Mouse (Mus musculus) midbrain, postnatal 0 days (tissue): ENCODE measurements around the gene Acer2. TPM values are rescaled to one million over a fixed set of nuclear protein-coding genes. Genes with fewer than 3 reads are reported as not detected.

Source experiments
- ATAC-seq: fragments of 200-750 bp; cut with Nextera tagmentation; 2 replicates; pipeline ENCODE4 v1.8.0; 2017; ENCODE audit warnings: moderate number of reproducible peaks, mild to moderate bottlenecking, moderate TSS enrichment, moderate library complexity; ENCODE audit not compliant: low FRiP score
- DNase-seq: peaks from one replicate; pipeline ENCODE4 v3.0.0-alpha.2; 2015; ENCODE audit warnings: low spot score
- H3K27ac ChIP-seq: fragments of 300-500 bp; sonication (generic); 2 replicates; pipeline ENCODE4 v1.5.1; 2014; ENCODE audit warnings: low read depth, mild to moderate bottlenecking, low read length, mixed read lengths
- H3K27me3 ChIP-seq: fragments of 300-500 bp; sonication (generic); 2 replicates; pipeline ENCODE4 v1.6.1; 2014; ENCODE audit warnings: low read length, control low read depth, mixed read lengths; ENCODE audit not compliant: insufficient read depth
- H3K36me3 ChIP-seq: fragments of 300-500 bp; sonication (generic); 2 replicates; pipeline ENCODE4 v1.6.1; 2014; ENCODE audit warnings: low read length, control low read depth, mixed read lengths; ENCODE audit not compliant: insufficient read depth
- H3K4me1 ChIP-seq: fragments of 300-500 bp; sonication (generic); 2 replicates; pipeline ENCODE4 v1.6.1; 2014; ENCODE audit warnings: mild to moderate bottlenecking, control low read depth, antibody characterized with exemption, low read length, mixed read lengths; ENCODE audit not compliant: insufficient read depth
- H3K4me2 ChIP-seq: fragments of 300-500 bp; sonication (generic); 2 replicates; pipeline ENCODE4 v1.6.1; 2014; ENCODE audit warnings: low read depth, mild to moderate bottlenecking, low read length, mixed read lengths; ENCODE audit not compliant: poor library complexity, severe bottlenecking
- H3K4me3 ChIP-seq: fragments of 300-500 bp; sonication (generic); 2 replicates; pipeline ENCODE4 v1.5.1; 2014; ENCODE audit warnings: low read depth, mild to moderate bottlenecking, low read length, moderate library complexity
- H3K9ac ChIP-seq: fragments of 300-500 bp; sonication (generic); replicated peaks from 2 replicates; pipeline ENCODE4 v1.6.1; 2014; ENCODE audit warnings: mild to moderate bottlenecking, low read length, moderate library complexity, mixed read lengths; ENCODE audit not compliant: poor library complexity, severe bottlenecking
- H3K9me3 ChIP-seq: fragments of 300-500 bp; sonication (generic); 2 replicates; pipeline ENCODE4 v1.6.1; 2016; ENCODE audit warnings: low read length, control low read depth
- CTCF ChIP-seq: IDR thresholded peaks from 2 replicates; pipeline ENCODE4 v1.5.1; 2016; ENCODE audit warnings: antibody characterized with exemption, mild to moderate bottlenecking
- WGBS: fragments of 180-500 bp; shearing (Covaris S2); extraction: QIAGEN DNeasy Blood & Tissue Kit; methylation state at CpG from one replicate; pipeline ENCODE4 v1.1.7; 2014; 5-methylcytosine and 5-hydroxymethylcytosine counted together
- polyA plus RNA-seq: library from polyadenylated mRNA; unstranded; fragments of >200 nt; fragmentation: Nextera tagmentation; extraction: Ambion mirVana; gene quantifications from 2 replicates; pipeline ENCODE4 v1.2.1, GENCODE M21; 2015
- total RNA-seq: library from RNA; depleted of rRNA; stranded (reverse); fragments of >200 nt; gene quantifications from 2 replicates; pipeline ENCODE4 v1.2.3, GENCODE M21; 2014

Acer2 gene
- total and polyA plus RNA-seq, 2 experiments from 2014 or later, result 10.2 to 14.0 TPM

GRCm38 (mm10) chr4:86930636-86931456, 56.6 kb downstream of the Acer2 start:
- H3K4me2 ChIP-seq, result peak overlapping the region; percentile 48
- ATAC-seq (peak; percentile 85), DNase-seq (peak; percentile 83)
- peak overlapping the region; percentile 42 for H3K9ac ChIP-seq
- H3K9me3 ChIP-seq, result no peaks in the 10 kb centered on the region
- 7% methylated on average over 33 of the region's 33 CpGs for WGBS
- H3K27ac ChIP-seq, result peak overlapping the region; percentile 33
- H3K36me3 ChIP-seq, result no peaks in the 10 kb centered on the region
- peak overlapping the region; percentile 44 for H3K4me3 ChIP-seq
- peak; percentile 42 for TF ChIP-seq CTCF
- H3K27me3 ChIP-seq, result no peaks in the 10 kb centered on the region
- H3K4me1 ChIP-seq, result no peaks in the 10 kb centered on the region

DNA sequence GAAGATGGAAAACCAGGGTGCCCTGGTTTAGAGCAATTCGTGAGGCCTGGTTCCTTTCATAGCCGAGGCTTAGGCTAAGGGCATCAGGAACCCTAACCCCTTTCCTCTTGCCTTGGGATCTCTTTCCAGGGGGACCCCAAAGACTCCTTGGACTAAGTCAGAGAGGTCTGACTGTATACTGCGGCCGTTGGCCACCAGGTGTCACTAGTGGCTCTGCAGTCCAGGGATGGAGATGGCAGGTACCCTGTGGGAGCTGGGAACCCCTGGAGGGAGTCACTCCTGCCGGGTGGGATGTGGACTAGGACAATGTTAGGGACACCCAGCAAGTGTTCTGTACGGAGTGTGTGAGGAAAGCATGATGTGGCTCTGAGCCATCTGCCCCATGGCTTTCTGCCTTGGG, 58.8 kb downstream of the Acer2 start:
- no peak for ATAC-seq
- no peak for DNase-seq
- Histone ChIP-seq H3K9me3 (no peaks in the 10 kb centered on the region), H3K4me2 (no peak overlapping the region), H3K27ac (no peak overlapping the region), H3K27me3 (no peaks in the 10 kb centered on the region), H3K4me3 (no peak overlapping the region), H3K9ac (no peak overlapping the region), H3K36me3 (no peaks in the 10 kb centered on the region), H3K4me1 (no peaks in the 10 kb centered on the region)
- TF ChIP-seq CTCF, result peak; percentile 45
- WGBS, result 83% methylated on average over 6 of the region's 6 CpGs

GRCm38 (mm10) chr4:86936217-86936616, 62.0 kb downstream of the Acer2 start:
- no peaks in the 10 kb centered on the region for H3K4me1 ChIP-seq
- H3K27me3 ChIP-seq, result no peaks in the 10 kb centered on the region
- H3K9ac ChIP-seq, result no peak overlapping the region
- H3K27ac ChIP-seq, result no peak overlapping the region
- no peaks in the 10 kb centered on the region for H3K9me3 ChIP-seq
- ATAC-seq (no peak), DNase-seq (no peak)
- H3K4me2 ChIP-seq, result no peak overlapping the region
- no peak for TF ChIP-seq CTCF
- no peaks in the 10 kb centered on the region for H3K36me3 ChIP-seq
- 95% methylated on average over 9 of the region's 9 CpGs for WGBS
- H3K4me3 ChIP-seq, result no peak overlapping the region

GRCm38 (mm10) chr4:86936706-86937105, 62.5 kb downstream of the Acer2 start:
- no peaks in the 10 kb centered on the region for H3K27me3 ChIP-seq
- H3K36me3 ChIP-seq, result no peaks in the 10 kb centered on the region
- H3K4me3 ChIP-seq, result no peak overlapping the region
- H3K4me1 ChIP-seq, result no peaks in the 10 kb centered on the region
- 48% methylated on average over 3 of the region's 3 CpGs for WGBS
- H3K9ac ChIP-seq, result no peak overlapping the region
- H3K9me3 ChIP-seq, result no peaks in the 10 kb centered on the region
- H3K27ac ChIP-seq, result no peak overlapping the region
- H3K4me2 ChIP-seq, result no peak overlapping the region
- DNase-seq (no peak), ATAC-seq (no peak)
- TF ChIP-seq CTCF, result no peak

- no peaks in the 10 kb centered on the region for H3K4me1 ChIP-seq
- no peak overlapping the region for H3K27ac ChIP-seq
- no peaks in the 10 kb centered on the region for H3K9me3 ChIP-seq
- no peak for ATAC-seq
- no peaks in the 10 kb centered on the region for H3K36me3 ChIP-seq
- no peak for DNase-seq
- TF ChIP-seq CTCF, result no peak
- H3K4me3 ChIP-seq, result no peak overlapping the region
- no peak overlapping the region for H3K4me2 ChIP-seq
- no peak overlapping the region for H3K9ac ChIP-seq
- no peaks in the 10 kb centered on the region for H3K27me3 ChIP-seq
- 78% methylated on average over 6 of the region's 6 CpGs for WGBS
These were observed 68.5 kb downstream of the Acer2 start for GRCm38 (mm10) chr4:86942656-86943055.

GRCm38 (mm10) chr4:86943296-86943695, 69.1 kb downstream of the Acer2 start:
- Histone ChIP-seq H3K4me3 (no peak overlapping the region), H3K4me1 (no peaks in the 10 kb centered on the region), H3K4me2 (no peak overlapping the region), H3K27me3 (no peaks in the 10 kb centered on the region), H3K9ac (no peak overlapping the region), H3K9me3 (no peaks in the 10 kb centered on the region), H3K36me3 (no peaks in the 10 kb centered on the region), H3K27ac (no peak overlapping the region)
- no peak for TF ChIP-seq CTCF
- 53% methylated on average over 6 of the region's 6 CpGs for WGBS
- no peak for ATAC-seq
- DNase-seq, result no peak
